Mouse (Mus musculus): Measurements from ENCODE around the gene Tent4b.
A peak's percentile ranks its signal among the peaks of the same experiment; 100 is the strongest.
"Not testable (repeated sequence)": the region's sequence is repeated elsewhere in the genome, so short reads cannot be mapped to it uniquely, and the experiment has no call there.

Tent4b gene

GRCm38 (mm10) chr8:88198945-88199571 lies at the start of gene Tent4b:
Gene Tent4b, plus strand, starts transcription at chr8:88199213.
- DNase-seq (ENCODE audit: low spot score in 2 of 2), result peak; percentile 95

- DNase-seq (ENCODE audit: low spot score in 2 of 2), result no peak
Measured at GRCm38 (mm10) chr8:88150910-88151371, 48.1 kb upstream of the Tent4b start.

DNA sequence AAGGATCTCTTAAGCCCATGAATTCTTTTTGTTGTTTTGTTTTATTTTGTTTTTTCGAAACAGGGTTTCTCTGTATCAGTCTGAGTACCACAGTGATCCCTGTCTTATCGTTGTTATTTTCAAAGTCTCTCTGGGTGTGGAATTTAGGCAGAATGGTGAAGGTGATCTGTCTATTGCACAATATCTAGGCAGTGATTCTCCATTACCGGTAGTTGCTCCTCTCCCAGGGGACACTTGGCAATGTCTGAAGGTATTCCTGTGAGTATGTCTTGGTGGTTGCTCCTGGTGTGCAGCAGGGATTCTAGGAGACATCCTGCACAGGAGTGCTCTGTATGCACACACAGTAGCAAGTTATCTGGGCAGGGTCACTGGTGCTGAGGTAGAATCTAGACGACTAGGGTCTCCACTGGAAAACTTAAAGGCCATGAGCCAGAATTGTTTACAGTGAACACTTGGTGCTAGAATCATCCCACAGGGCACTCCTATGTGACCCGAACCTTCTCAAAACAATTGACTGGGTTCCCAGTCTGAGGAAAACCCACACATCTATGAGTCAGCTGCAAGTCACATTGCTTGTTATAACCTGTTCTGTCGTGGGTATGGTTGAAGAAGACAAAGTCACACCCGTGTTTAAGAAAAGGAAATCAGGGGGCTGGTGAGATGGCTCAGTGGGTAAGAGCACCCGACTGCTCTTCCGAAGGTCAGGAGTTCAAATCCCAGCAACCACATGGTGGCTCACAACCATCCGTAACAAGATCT lies 38.6 kb upstream of the Tent4b start:
- DNase-seq (ENCODE audit: low spot score in 2 of 2), result no peak

- DNase-seq (ENCODE audit: low spot score in 2 of 2), result peak; percentile 42 to 71
Measured at GRCm38 (mm10) chr8:88161439-88161838, 37.6 kb upstream of the Tent4b start.

DNA sequence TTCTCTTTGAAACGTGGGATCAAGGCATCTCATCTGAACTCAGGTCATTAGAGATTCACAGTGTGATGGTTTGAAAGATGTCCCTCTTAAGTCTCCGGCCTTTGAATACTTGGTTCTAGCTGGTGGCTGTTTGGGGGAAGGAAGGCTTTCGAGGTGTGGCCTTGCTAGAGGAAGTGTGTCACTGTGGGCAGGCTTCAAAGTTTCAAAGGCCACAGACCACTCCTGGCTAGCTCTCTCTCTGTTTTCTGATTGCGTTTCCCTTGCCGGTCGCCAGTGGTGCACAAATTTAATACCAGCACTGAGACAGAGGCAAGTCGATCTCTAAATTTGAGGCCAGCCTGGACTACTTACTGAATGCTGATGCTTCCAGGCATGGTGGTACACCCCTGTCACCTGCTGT lies 23.7 kb upstream of the Tent4b start:
- DNase-seq (ENCODE audit: low spot score in 2 of 2), result no peak

- no peak for DNase-seq (ENCODE audit: low spot score in 2 of 2)
Measured at GRCm38 (mm10) chr8:88177291-88177690, 21.7 kb upstream of the Tent4b start.

DNA sequence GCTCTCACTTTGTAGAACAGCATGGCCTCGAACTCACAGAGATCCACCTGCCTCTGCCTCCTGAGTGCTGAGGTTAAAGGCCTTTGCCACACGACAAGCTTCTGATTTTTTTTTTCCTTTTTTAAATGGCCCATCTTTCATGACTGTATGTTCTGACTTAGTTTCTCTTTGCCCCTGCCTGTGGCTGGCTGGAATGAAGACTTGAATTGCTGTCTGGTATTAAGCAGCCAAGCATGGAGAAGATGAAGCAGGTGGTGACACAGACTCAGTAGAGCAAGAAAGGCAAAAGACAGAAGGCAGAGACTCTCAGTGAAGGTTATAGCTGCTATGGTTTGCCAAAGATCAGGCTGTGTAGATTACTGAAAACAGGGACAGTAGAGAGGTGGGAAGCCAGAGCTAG lies 15.9 kb upstream of the Tent4b start:
- DNase-seq (ENCODE audit: low spot score in 2 of 2), result no peak

DNA sequence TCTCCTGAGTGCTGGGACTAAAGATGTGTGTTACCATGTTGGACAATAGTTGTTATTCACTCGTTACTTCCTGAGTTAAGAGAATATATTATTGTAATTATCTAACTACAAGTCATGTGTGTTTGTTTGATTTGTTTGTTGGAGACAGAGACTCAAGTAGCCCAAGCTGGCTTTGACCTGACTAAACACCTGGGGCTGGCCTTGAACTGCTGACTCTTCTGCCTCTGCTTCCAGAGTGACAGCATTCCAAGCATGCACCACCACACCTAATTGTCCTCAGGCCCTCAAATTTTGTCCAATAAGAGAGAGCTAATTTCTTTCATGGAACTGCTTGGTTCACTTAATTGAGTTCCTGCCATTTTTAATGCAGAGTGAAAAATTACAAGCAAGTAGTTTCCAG lies 14.1 kb upstream of the Tent4b start:
- no peak for DNase-seq (ENCODE audit: low spot score in 2 of 2)

DNA sequence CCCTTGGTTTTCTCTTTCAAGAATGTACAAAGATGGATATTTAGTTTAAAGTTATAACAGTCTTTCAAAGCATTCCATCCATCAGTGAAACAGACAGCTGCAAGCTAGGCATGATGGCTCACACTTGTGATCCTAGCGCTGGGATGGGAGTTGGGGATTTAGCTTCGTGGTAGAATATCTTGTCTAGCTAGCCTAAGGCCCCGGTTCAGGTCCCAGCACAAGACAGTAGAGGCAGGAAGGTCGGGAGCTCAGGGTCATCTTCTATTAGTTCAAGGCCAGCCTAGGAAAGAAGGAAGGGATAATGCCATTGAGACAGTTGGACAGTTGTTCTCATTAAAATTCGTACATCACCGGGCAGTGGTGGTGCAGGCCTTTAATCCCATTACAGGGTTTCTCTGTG lies 13.3 kb upstream of the Tent4b start:
- no peak for DNase-seq (ENCODE audit: low spot score in 2 of 2)

DNA sequence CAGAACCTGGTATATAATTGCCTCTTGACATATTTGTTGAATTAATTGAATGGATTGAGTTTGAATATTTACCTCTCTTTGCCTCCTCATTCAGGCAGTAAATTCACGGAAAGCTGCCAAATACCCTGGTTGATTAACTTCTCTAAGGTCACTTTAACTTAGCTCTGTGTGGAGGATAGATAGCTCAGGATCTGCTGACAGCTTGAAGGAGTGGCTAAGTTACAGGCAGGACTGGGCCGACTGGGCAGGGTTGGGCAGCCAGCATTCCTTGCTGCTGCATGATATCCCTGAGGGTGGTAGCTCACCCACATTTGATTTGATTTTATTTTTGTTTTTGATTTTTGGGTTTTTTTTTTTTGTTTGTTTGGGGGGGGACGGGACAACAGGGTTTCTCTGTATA lies 1.7 kb upstream of the Tent4b start:
- DNase-seq (ENCODE audit: low spot score in 2 of 2), result no peak

DNA sequence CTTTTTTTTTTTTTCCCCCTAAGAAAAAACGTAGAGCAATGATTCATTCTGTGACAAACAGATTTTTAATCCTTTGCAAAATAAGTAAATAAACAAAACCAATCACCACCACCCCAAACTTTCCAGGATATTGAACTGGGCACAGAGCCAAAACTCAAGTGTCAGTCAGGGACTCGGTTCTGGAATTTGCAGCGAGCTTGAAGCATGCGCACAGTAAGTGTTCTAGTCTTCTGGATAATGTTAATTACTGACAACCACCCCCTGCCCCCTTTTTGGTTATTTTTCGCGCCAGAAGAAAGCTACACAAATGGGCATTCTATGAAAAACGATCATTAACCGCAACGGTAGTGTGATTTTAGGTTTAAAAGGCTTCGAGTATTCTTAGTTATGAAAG lies 465 bp upstream of the Tent4b start:
- DNase-seq (ENCODE audit: low spot score in 2 of 2), result peak; percentile 55 to 74

DNA sequence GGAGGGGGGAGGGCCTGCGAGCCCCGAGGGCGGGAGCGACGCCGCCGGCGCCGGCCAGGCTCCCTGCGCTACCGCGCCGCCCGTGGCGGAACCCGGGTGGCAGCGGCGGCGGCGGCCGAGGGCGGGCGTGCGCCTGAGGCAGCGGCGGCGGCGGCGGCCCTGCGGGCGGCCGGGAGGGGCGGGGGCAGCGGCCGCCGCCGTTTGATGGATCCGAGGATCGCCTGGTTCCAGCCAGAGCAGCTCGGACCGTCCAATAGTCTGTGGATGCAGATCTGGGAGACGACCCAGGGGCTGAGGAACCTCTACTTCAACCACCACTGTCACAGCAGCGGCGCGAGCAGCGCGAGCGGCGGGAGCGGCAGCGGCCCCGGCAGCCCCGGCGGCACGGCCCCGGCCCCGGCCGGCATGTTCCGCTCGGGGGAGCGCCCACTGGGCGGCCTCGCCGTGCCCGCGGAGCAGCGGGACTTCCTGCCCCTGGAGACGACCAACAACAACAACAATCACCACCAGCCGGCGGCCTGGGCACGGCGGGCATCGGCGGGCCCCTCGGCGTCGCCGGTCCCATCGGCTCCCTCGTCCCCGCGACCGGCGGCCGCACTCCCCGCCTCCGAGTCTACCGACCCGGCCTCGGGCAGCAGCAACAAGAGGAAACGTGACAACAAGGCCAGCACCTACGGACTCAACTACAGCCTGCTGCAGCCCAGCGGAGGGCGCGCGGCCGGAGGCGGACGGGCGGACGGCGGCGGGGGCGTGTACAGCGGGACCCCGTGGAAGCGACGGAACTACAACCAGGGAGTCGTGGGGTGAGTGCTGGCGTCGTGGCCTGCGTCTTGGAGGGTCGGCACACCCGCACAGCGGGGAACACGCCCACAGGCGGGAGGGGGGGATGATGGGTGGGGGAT lies 938 bp downstream of the Tent4b start:
- DNase-seq (ENCODE audit: low spot score in 2 of 2), result peak; percentile 42 to 54

GRCm38 (mm10) chr8:88200724-88201495 lies 1.9 kb downstream of the Tent4b start:
- no peak for DNase-seq (ENCODE audit: low spot score in 2 of 2)

- no peak for DNase-seq (ENCODE audit: low spot score in 2 of 2)
Measured at GRCm38 (mm10) chr8:88201641-88202040, 2.6 kb downstream of the Tent4b start.

- DNase-seq (ENCODE audit: low spot score in 2 of 2), result no peak
Measured at GRCm38 (mm10) chr8:88206016-88206415, 7.0 kb downstream of the Tent4b start.

DNA sequence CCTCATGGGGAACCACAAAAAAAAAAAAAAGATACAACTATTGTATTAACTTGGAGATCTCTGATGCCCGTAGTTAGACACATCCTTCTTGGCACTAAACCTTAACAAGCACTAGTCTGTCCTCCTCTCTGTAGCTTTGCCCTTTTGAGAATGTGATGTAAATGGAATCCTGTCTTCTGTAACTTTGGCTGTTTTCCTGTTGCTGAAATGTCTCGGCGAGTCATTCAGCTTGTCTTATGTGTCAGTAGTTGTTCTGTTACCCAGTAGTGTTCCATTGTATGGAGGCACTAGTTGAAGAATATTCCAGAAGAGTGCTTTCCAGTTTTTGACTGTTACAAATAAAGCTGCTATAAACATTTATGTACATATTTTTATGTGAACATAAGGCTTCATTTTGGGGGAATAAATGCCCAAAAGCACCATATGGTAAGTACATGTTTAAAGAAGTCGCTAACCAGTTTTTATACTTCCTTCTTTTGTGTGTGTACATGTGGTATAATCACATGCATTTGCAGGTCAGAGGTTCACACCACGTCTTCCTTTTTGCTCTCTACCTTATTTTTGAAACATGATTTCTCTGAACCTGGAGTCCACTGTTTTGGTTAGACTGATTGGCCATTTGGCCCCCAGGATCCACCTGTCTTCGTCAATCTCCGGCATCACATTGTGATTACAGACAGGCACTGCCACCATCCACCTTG lies 8.3 kb downstream of the Tent4b start:
- no peak for DNase-seq (ENCODE audit: low spot score in 2 of 2)

GRCm38 (mm10) chr8:88209930-88210827 lies 11.2 kb downstream of the Tent4b start:
- DNase-seq (ENCODE audit: low spot score in 2 of 2), result not testable (repeated sequence)

- DNase-seq (ENCODE audit: low spot score in 2 of 2), result no peak
Measured at GRCm38 (mm10) chr8:88221353-88221752, 22.3 kb downstream of the Tent4b start.

DNA sequence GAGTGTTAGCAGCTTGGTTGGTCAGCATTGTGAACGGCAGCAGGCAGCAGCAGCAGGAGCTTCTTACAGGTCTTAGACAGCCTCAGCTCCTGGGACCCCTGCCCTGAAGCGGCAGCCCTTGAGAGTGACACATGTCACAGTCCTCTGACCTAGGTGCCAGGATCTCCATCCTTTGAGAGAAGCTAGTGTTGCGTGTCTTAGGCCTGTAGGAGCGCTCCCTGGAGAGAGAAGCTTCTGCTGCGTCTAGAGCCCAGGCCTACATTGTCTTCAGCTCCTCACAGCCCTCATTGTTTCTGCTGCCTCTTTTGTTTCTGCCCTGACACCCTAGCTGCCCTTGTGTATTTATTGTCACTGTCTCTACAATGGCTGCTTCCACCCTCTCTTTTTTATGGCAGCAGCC lies 26.3 kb downstream of the Tent4b start:
- DNase-seq (ENCODE audit: low spot score in 2 of 2), result no peak

GRCm38 (mm10) chr8:88227851-88228250 lies 28.8 kb downstream of the Tent4b start:
- no peak for DNase-seq (ENCODE audit: low spot score in 2 of 2)

Data from right cerebral cortex, postnatal 10 days (tissue).